Mouse (Mus musculus): ENCODE measurements at regions not wholly inside any gene's neighbourhood (a gene's known extent, or its start where the extent isn't known, plus 50 kb on each side); places are given as distances from the start of the nearest gene placed in this dataset.

DNA sequence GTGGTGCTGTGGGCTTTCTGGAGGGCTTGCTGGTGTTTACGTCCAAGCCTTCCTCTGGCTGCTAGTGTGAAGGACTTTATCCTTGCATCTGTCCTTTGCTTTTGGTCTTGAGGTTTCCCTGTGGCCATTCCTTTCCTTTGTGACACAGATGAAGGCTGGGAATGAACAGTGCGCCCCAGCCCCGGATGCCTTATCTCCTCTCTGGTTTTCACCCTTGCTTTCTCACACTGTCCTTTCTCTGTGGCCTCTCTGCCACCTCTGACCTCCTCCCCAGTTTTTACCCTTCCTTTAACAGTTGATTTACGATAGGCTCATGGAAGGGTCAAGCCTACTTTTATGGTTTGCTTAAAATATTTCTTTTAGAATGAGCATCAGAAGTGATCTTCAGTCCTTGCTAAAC lies 53.2 kb downstream of the Gas1 start:
- no peak for DNase-seq
- intact Hi-C loops (cut with DNase I): no loop called here

DNA sequence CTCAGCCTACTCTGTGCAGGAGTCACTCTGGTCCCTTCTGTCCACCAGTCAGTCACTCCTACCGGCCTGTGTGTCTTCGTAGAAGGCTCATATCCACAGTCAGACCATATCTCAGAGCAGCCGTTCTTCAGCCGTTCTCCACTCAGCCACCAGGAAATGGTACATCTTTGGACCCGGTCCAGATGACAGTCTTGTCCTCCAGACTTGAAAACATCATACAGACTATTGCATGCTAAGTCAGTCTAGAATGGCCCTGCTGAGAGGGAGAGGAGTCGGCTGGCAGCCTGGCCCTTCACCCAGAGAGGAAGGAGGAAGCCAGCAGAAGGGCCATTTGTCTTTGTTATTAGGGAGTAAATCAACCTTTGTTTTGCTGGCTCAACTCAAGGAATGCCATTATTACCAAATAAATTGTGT lies 54.0 kb downstream of the Gas1 start:
- intact Hi-C loops (cut with DNase I): no loop called here
- DNase-seq: peak; percentile 23

DNA sequence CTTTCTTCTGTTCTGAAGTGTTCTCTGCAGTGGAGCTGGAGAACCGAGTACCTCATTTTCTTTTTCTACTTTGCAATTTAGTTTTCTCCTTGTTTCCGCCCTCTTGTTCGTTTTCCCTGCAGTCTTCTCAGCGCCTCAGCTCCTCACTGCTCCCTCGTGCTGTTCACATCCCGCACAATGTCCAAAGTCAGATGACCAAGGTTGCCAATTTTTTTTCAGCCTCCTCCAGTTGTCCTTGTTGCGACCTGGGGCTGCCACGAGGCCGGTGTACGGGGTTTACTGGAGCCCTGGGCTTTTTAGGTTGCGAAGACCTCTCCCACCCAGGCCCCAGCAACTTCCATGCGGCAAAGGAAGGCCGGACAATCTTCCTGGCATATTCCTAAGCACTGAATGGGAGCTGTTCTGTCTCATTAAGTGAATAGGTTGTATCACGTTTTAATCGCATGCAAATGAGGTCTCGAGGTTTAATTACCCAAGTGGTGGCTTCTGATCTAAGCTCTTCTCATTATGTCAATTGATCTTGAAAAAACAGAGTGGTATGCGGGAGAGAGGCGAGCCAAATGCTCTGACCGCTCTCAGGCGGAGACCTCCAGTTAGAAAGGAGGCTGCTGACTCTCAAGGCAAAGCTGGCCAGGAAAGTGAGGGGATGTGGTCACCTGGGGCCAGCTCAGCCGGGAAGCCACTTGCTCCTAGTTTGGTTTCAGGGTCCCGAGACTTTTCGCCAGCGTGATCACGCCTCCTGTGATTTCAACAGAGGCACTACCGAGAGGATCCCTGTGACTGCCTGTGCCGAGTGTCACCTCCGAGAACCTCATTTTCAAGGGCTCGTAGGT lies 54.6 kb downstream of the Gas1 start:
- DNase-seq: no peak
- intact Hi-C loops (cut with DNase I): no loop called here

DNA sequence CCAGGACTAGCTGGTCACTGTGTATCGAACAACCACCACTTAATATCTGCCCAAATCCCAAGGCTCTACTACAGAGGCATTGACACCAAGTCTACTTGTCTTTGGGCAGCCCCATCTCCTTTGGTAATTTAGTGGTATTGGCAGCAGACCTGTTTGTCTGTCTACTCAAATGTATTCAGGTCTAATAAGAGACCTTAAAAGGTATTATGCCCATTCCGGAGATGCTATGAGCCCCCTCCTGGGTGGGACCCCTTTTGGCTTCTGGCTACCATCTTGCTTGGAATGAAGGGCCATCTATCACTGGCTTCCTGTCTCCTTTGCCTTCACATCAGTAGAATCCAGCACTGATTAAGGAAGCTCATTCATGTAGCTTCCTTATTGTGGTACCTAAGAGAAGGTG lies 65.7 kb downstream of the Gas1 start:
- no peak for DNase-seq
- intact Hi-C loops (cut with DNase I): no loop called here

DNA sequence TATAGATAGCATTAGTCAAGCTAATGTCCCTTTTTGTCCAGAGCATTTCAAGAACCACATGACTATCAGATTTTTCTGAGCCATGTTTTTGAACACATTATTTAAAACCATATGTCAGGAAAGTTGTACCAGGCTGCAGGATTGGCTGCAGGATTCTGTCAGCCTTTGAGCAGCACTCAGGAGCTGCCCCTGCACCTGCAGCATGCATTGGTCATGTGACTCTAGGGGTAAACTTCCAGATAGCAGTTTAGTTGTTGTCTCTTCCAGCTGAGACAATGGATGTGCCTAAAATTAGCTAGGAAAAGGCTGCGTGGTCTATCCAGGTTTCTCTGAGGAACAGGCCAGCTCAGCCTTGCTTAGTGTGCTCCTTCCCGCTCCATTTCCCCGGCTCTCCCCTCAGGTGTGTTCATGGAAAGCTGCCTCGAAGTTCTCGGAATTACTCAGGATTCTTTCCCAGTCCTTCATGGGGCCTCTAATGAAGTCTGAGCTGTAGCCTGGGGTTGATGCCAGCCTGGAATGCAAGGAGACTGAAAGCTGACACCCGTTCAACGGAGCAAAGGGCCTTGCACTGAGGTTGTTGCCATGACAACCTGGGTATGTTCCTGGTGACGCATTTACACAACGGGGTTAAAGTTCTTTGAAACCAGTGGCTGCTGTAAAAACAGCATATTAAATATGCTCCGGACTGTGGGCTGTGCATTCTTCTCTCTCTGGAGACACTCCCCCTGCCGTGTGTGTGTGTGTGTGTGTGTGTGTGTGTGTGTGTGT lies 66.9 kb downstream of the Gas1 start:
- intact Hi-C loops (cut with DNase I): no loop called here

GRCm38 (mm10) chr13:60105286-60105685 lies 71.9 kb downstream of the Gas1 start:
- peak; percentile 28 for DNase-seq
- intact Hi-C loops (cut with DNase I): no loop called here

More for the DNA sequence above, 66.9 kb downstream of the Gas1 start:
- peak; percentile 58 for DNase-seq

DNA sequence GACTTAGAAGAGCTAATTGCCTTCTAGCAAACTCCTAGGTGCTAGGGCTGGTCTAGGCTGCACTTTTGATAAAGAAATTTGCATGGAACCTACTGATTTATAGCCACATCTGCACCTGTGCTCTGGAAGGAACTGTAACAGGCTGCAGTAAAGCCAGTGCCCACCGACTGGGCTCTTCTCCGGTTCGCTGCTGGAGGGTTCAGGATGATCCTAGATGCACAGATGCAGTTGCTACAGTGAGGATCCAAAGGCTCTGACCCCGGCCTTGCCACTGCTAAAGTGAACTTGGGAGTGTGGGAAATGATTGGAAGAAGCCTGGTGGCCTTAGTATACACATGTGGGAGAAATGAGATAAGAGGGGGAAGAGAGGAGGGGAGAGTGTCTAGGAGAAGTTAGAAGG lies 75.5 kb downstream of the Gas1 start:
- intact Hi-C loops (cut with DNase I): no loop called here
- DNase-seq: no peak

GRCm38 (mm10) chr13:60100130-60101112 lies 76.7 kb downstream of the Gas1 start:
- intact Hi-C loops (cut with DNase I): no loop called here
- DNase-seq: peak; percentile 90

DNA sequence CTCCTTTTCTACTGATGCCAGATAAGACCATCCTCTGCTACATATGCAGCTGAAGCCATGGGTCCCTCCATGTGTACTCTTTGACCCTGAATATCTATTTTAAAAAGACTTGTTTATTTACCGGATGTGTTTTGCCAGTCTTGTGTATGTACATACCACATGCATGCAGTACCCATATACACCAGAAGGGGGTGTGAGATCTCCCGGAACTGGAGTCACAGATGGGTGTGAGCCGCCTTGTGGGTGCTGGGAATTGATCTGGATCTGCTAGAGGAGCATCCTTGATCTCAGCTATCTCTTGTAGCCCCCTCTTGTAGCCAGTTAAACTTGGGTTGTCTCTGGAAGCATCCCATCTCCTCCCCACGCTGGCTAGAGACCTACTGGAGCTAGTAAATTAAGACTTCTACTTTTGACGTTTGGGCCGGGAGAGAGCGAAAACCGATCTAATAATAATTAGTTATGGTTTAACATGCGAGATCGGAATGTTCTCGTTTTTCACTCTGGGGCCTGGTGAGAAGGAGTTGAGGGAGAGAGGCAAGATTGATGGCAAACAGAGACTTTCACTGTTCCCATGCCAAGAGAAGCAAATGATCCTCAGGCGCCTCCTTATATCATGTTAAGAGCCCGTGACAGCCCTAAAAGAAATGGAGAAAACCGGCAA lies 77.6 kb downstream of the Gas1 start:
- no peak for DNase-seq

DNA sequence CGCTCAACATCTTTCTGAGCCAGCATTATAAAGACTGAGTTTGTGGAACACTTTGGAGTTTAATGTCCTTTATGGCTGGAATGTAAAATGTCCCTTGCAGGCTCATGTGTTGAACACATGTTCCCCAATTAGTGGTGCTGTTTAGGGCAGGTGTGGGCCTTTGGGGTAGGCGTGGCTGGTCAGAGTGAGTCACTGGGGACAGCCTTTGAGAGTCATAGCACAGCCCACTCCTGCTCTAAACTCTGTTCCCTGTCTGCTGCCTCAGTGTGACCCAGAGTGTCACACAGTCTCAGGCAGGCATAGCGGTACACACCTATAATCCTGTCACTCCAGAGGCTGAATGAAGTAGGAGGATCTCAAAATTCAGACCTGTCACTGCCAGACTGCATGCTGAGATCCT lies 78.8 kb downstream of the Gas1 start:
- intact Hi-C loops (cut with DNase I): no loop called here
- DNase-seq: no peak

More for the DNA sequence above, 77.6 kb downstream of the Gas1 start:
- intact Hi-C loops (cut with DNase I): no loop called here

- DNase-seq: no peak
- intact Hi-C loops (cut with DNase I): no loop called here
These were observed 79.4 kb downstream of the Gas1 start for GRCm38 (mm10) chr13:60097776-60098175.

DNA sequence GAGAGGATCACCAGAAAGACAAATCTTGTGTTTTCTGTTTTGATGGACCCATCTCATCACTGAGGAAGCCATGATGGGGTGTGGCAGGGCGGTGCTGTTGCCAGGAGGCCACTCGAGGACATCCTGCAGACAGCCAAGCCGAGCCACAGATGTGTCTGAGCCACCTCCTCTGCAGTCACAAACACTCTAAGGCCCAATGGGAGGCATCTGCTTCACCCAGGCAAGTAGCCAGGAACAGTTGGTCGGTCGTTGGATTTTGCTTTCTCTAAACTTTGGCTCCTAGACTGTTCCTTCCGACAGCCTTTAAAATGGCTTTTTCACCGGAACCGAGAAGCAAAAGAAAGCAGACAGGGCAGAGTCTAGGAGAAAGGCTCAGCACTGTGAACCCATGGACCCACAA lies 90.5 kb downstream of the Gas1 start:
- peak; percentile 46 for DNase-seq
- intact Hi-C loops (cut with DNase I): no loop called here

DNA sequence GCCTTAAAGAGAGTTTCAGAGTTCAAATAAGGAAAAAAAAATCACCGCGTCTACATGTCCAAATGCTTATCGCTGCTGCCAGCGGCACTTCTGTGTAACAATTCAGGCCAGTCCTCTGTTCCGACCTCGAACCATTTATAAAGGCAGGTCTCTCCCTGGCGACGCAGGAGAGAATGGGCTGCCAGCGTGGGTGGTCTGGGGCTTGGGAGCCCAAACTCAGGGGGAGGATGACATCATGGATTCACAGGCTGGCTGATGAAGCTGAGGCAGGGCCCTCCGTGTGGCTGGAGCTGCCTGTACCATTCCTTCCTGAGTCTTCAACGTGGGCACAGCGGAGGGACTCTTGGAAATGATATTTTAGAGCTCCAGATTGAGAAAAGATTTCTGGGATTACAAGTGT lies 92.2 kb downstream of the Gas1 start:
- intact Hi-C loops (cut with DNase I): no loop called here
- peak; percentile 61 for DNase-seq

DNA sequence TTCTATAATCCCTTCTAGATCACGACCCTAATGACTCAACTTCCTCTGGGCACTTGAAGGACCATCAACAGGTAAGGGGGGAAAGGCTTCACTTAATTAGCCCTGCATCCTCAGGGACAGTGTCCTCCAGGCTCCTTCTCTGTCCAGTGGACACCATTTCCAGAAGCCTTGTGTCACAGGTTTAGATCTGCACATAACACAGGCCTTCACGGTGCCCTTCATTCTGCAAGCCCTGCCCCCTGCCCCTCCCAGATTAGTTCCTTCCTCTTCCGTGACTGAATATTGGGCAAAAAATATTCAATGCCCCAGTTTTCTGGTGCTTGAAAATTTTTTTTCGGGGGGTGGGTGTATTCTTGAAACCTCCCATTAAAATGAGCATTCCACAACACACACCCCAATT lies 92.9 kb downstream of the Gas1 start:
- intact Hi-C loops (cut with DNase I): no loop called here

GRCm38 (mm10) chr13:60080113-60080512 lies 97.1 kb downstream of the Gas1 start:
- DNase-seq: no peak
- intact Hi-C loops (cut with DNase I): no loop called here

More for the DNA sequence above, 92.9 kb downstream of the Gas1 start:
- DNase-seq: no peak

DNA sequence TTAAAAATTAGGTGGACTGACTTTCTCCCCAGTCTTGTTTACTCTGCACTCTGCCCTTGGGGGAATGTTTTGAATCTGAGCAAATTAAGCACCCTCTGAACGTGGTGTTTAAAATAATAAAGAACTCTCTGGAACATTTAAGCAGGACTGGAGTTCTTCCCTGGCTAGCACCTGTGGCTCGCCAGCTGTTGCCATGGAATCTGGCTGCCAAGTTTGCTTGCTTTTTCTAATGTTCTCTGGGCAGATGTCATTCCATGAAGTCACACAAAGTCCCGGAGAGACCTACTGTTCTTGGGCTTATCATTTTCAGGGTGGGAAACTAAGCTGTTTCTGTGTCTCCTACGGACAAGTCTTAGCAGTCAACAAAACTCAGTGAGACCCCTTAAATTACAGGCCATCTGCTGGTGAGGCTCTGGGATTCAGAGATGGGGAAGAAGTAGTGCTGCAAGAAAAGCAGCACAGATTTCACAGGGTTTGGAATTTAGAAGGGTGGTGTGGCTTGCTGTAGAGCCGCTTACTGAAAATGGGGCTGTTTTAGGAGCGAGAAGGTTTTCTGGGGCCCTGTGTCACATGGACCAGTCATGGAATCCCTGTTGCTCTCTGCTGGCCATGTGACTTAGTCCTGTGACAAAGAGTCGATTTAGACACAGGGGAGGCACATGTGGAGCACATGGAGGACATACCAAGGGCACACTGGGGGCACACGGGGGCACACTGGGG lies 98.7 kb downstream of the Gas1 start:
- intact Hi-C loops (cut with DNase I): no loop called here
- no peak for DNase-seq

DNA sequence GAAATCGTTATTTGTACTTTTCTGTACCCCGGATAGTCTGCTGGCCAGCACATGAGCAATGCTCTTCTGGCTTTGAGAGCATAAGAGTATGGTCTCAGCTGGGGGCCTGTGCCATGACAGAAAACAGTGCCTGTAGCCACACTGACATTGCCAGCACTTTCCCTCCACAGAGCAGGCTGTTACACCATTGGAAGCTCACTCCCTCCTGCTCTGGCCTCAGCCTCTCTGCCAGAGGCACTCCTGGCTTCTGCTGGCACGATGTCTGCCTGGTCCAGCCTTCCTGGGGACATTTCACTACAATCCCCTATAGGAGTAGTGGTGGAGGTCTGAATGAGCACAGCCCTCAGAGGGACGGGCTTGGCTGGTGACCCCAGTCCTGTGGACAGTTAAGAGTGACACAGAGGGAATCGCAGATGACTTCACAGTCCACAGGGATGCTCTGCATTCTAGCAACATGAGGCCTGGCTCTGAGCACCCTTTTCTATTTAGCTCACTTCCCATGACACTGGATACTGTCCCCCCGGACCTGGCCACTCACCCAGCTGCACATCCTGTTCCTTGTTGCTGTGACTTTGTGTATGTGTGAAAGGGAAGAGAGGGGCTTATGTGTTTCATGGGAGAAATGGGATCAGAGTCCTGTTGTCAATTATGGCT lies 100.9 kb downstream of the Gas1 start:
- DNase-seq: peak; percentile 76
- intact Hi-C loops (cut with DNase I): no loop called here

GRCm38 (mm10) chr13:60071595-60071994 lies 105.6 kb downstream of the Gas1 start:
- intact Hi-C loops (cut with DNase I): no loop called here
- DNase-seq: peak; percentile 12

- peak; percentile 39 for DNase-seq
- intact Hi-C loops (cut with DNase I): no loop called here
These were observed 108.0 kb downstream of the Gas1 start for GRCm38 (mm10) chr13:60069196-60069595.

All from left cerebral cortex, postnatal 4 days (tissue).